Comparison of ENCODE assay signal across 8 mouse cellular contexts in the genomic region with DNA sequence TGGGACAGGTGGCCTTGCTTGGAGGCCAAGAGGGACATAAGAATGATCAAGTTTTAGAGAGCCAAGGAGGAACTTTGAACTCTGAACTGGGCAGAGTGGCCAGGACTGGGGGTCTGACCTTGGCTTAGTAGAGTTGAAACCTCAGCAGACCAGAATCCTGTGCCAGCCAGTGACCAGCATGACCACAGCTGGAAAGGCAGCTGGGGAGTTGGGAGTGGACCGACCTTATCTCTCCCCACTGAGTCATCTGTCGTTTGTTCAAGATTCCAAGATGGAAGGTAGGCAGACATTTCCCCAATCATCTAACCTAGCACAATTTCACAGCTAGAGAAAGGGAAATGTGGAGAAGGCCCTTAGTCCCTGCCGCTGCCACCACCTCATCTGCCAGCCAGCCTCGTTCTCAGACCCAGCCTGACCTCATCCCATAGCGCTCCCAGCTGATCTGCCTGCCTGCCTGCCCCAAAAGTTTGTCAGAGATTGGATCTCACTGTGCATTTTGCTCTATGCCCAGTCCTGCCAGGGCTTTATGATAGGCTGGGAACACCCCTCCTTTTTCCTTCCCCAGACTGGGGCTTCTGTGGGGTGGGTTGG. TPM values are rescaled to one million over a fixed set of nuclear protein-coding genes. Genes with fewer than 3 reads are reported as not detected.
DNase-seq lines count a peak whose midpoint lies in the region; ATAC-seq and TF ChIP-seq lines count a peak whose summit lies in the region.

No protein-coding gene starts in this region.

- no peaks in the 10 kb centered on the region for H3K79me3 ChIP-seq in C2C12 (ENCODE audit: low read depth)

- no peak overlapping the region for H3ac ChIP-seq in C2C12 (ENCODE audit: control insufficient read depth, insufficient read length, low read depth)

- peak overlapping the region; percentile 36; the same call in 1 of the 2 replicates for H3K4me3 ChIP-seq in heart, adult 2 months
- H3K4me3 ChIP-seq in C2C12 (ENCODE audit: insufficient read depth, poor library complexity, severe bottlenecking) = peak overlapping the region; percentile 2
- 0 out of 2 replicates have a peak overlapping the region, but pooled peaks have one; percentile 8 for H3K4me3 ChIP-seq in forebrain, embryonic 14.5 days (ENCODE audit: low read depth, low read length)
- H3K4me3 ChIP-seq in liver, embryonic 15.5 days (replicated peaks) = 0 out of 2 replicates have a peak overlapping the region, but pooled peaks have one; percentile 17

- H3K27ac ChIP-seq in heart, adult 2 months = no peak overlapping the region
- peak overlapping the region; percentile 85 for H3K27ac ChIP-seq in forebrain, embryonic 14.5 days (ENCODE audit: low read depth, low read length)
- H3K27ac ChIP-seq in liver, embryonic 15.5 days (replicated peaks) = no peak overlapping the region

- H3K27me3 ChIP-seq in heart, adult 2 months (ENCODE audit: control insufficient read depth, insufficient read depth, low read length) = no peaks in the 10 kb centered on the region
- H3K27me3 ChIP-seq in C2C12 (ENCODE audit: control insufficient read depth, insufficient read depth, insufficient read length) = peaks cover 3% of the 10 kb centered on the region
- peaks cover 7% of the 10 kb centered on the region for H3K27me3 ChIP-seq in forebrain, embryonic 14.5 days (replicated peaks; ENCODE audit: control insufficient read depth, insufficient read depth, low read length)
- peaks cover 50% of the 10 kb centered on the region for H3K27me3 ChIP-seq in liver, embryonic 15.5 days

- H3K36me3 ChIP-seq in heart, adult 2 months (ENCODE audit: control insufficient read depth, insufficient read depth, low read length) = no peaks in the 10 kb centered on the region
- H3K36me3 ChIP-seq in C2C12 (ENCODE audit: control insufficient read depth, insufficient read depth) = no peaks in the 10 kb centered on the region
- H3K36me3 ChIP-seq in forebrain, embryonic 14.5 days (ENCODE audit: control insufficient read depth, insufficient read depth, low read length) = no peaks in the 10 kb centered on the region
- H3K36me3 ChIP-seq in liver, embryonic 15.5 days (replicated peaks) = no peaks in the 10 kb centered on the region

- peaks cover 3% of the 10 kb centered on the region; the same call in 1 of the 2 replicates for H3K4me1 ChIP-seq in heart, adult 2 months (ENCODE audit: control insufficient read depth, insufficient read depth, low read length)
- peaks cover 23% of the 10 kb centered on the region for H3K4me1 ChIP-seq in forebrain, embryonic 14.5 days (ENCODE audit: control insufficient read depth, insufficient read depth, low read length)
- peaks cover 9% of the 10 kb centered on the region; the same call in 1 of the 2 replicates for H3K4me1 ChIP-seq in liver, embryonic 15.5 days (replicated peaks)

- peak; percentile 1; the same call in 1 of the 2 replicates for ATAC-seq in forebrain, embryonic 14.5 days
- no peak for ATAC-seq in liver, embryonic 15.5 days (ENCODE audit: insufficient read depth)
- ATAC-seq in monocyte, adult 5-6 weeks (replicated peaks; ENCODE audit: insufficient number of reproducible peaks, low FRiP score, low TSS enrichment, poor library complexity, severe bottlenecking) = no peak

- H3K9ac ChIP-seq in heart, adult 2 months (ENCODE audit: low read depth, low read length) = no peak overlapping the region
- peak overlapping the region; percentile 26; the same call in 1 of the 2 replicates for H3K9ac ChIP-seq in forebrain, embryonic 14.5 days (ENCODE audit: low read length)
- H3K9ac ChIP-seq in liver, embryonic 15.5 days = no peak overlapping the region

- DNase-seq in heart, adult 2 months = no peak
- no peak for DNase-seq in heart, adult 9 months (ENCODE audit: low spot score in 2 of 2)
- no peak for DNase-seq in forebrain, embryonic 14.5 days (ENCODE audit: low spot score)
- no peak for DNase-seq in left cerebral cortex, postnatal 36 days (ENCODE audit: low spot score in 2 of 2)
- no peak for DNase-seq in thymus, postnatal 4 days

- no peak for TF ChIP-seq CTCF in heart, adult 2 months (IDR thresholded peaks at IDR 0.05)
- no peak for TF ChIP-seq CTCF in C2C12 (IDR thresholded peaks at IDR 0.05; ENCODE audit: control insufficient read depth, insufficient read depth, insufficient read length)

- WGBS in heart, adult 2 months = 42% methylated on average over 5 of the region's 5 CpGs
- WGBS in forebrain, embryonic 14.5 days = 35% methylated on average over 5 of the region's 5 CpGs
- 41% methylated on average over 5 of the region's 5 CpGs for WGBS in liver, embryonic 15.5 days (ENCODE audit: insufficient replicate concordance)

- no peaks in the 10 kb centered on the region for H3K79me2 ChIP-seq in heart, adult 2 months (replicated peaks; ENCODE audit: control insufficient read depth, insufficient read depth, low read length)
- H3K79me2 ChIP-seq in C2C12 (ENCODE audit: control insufficient read depth, insufficient read depth) = no peaks in the 10 kb centered on the region

- TF ChIP-seq POLR2A in heart, adult 2 months (IDR thresholded peaks at IDR 0.05; ENCODE audit: insufficient read depth, low read depth, low read length) = no peak

- no peak for TF ChIP-seq EP300 in heart, adult 2 months (IDR thresholded peaks at IDR 0.05; ENCODE audit: insufficient read depth, low read depth, low read length)

- intact Hi-C loops in heart, adult 2 months (cut with DNase I) = no loop called here
- intact Hi-C loops in left cerebral cortex, postnatal 36 days (cut with DNase I) = no loop called here

- H3K4me2 ChIP-seq in forebrain, embryonic 14.5 days (ENCODE audit: low read length) = peak overlapping the region; percentile 46
- peak overlapping the region; percentile 48 for H3K4me2 ChIP-seq in liver, embryonic 15.5 days

- no peaks in the 10 kb centered on the region for H3K9me3 ChIP-seq in forebrain, embryonic 14.5 days (replicated peaks; ENCODE audit: control insufficient read depth, low read length)
- H3K9me3 ChIP-seq in liver, embryonic 15.5 days (replicated peaks) = no peaks in the 10 kb centered on the region

TF ChIP-seq in C2C12, 6 proteins besides CTCF, POLR2A, EP300 and RAD21:
- TF ChIP-seq CEBPB (IDR thresholded peaks at IDR 0.05; ENCODE audit: low read depth) (no peak), FOSL1 (IDR thresholded peaks at IDR 0.05; ENCODE audit: insufficient read depth, low read length, poor library complexity, severe bottlenecking) (no peak), MYOD1 (IDR thresholded peaks at IDR 0.05; ENCODE audit: control insufficient read depth, insufficient read length, low read depth) (peak; percentile 35), USF1 (IDR thresholded peaks at IDR 0.05; ENCODE audit: low read depth) (no peak), MYOG (IDR thresholded peaks at IDR 0.05; ENCODE audit: control insufficient read depth, extremely low read depth, insufficient read length) (no peak), MAX (IDR thresholded peaks at IDR 0.05) (no peak)
TF ChIP-seq in C2C12: peak in this region for 1.

RNA-seq across cellular contexts. Expression of a gene that starts 53.1 kb away (rescaled TPM):
- total RNA-seq in heart, adult 2 months (2021) = 10 to 100 TPM; 19.6 to 20.4 TPM
- 10.4 and 18.0 TPM in 2 replicates for polyA plus RNA-seq in heart, adult 2 months (2012; rRNA removed)
- polyA plus RNA-seq in C2C12 (2012; fragmentation: generic; extraction: Trizol) = 11.9 TPM
- 48.1 and 58.3 TPM in 2 replicates for polyA plus RNA-seq in forebrain, embryonic 14.5 days (2014; fragmentation: Nextera tagmentation; extraction: Ambion mirVana)
- polyA plus RNA-seq in liver, embryonic 15.5 days (2015; fragmentation: Nextera tagmentation; extraction: Ambion mirVana) = 46.1 and 48.3 TPM in 2 replicates
- total RNA-seq in left cerebral cortex, postnatal 36 days (2021) = 100 to 1,000 TPM; 102 to 103 TPM
- total RNA-seq in monocyte, adult 5-6 weeks (2017) = 14.2 to 17.9 TPM (median 16.4 TPM) in 3 replicates
